Mouse (Mus musculus): ENCODE results near the gene AC140267.1.
A peak's percentile ranks its signal among the peaks of the same experiment; 100 is the strongest.

Gene AC140267.1

DNA sequence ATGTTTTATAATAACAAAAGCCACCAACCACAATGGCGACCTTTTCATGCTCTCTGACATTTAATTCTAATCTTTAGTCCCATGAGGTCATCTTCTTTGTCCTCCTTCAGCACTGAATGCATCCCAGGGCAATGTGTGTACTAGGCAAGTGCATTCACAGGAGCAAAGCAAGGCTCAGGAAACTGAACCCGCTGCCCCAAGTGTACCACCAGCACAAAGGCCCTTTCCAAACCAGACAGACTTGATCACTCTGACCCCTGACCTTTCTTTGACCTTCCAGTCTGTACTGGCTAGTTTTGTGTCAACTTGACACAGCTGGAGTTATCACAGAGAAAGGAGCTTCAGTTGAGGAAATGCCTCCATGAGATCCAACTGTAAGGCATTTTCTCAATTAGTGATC, 3.3 kb upstream of the AC140267.1 start:
- DNase-seq, result no peak

DNA sequence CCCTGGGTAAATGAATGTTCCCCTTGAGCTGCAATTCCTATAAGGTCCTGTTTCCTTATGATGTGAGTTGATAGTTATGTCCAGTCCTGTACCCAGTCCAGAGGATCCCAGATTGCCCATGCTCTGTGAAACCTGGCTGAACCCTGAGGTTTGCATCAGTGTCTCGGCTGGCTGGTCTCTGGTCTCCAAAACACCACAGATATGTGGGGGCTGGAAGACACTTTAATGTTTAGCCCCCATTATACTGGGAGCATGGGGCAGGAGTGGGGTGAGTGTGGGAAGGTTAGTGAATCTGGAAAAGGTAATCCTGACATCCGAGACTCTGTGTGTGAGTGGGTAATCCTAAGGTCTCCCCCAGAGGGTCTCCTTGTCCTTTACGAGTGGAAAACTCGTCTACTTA, 2.6 kb upstream of the AC140267.1 start:
- no peak for DNase-seq

GRCm38 (mm10) chr15:80233733-80234509, 1.7 kb upstream of the AC140267.1 start, which contains the start of gene Mief1:
Gene Mief1, plus strand, starts transcription at chr15:80234018.
- DNase-seq, result peak; percentile 96 to 98

DNA sequence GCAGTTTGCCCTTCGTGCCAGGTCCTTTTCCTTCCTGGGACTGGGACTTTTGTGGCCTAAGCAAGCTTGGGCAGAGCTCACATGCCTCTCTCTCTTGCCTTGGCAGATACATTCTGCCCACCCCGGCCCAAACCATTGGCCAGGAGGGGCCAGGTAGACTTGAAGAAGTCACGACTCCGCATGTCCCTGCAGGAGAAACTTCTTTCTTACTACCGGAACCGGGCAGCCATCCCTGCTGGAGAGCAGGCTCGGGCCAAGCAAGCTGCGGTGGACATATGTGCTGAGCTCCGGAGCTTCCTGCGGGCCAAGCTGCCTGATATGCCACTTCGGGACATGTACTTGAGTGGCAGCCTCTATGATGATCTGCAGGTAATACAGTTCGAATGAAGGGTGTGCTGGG, 12.5 kb downstream of the AC140267.1 start:
- DNase-seq, result peak; percentile 60 to 68

DNA sequence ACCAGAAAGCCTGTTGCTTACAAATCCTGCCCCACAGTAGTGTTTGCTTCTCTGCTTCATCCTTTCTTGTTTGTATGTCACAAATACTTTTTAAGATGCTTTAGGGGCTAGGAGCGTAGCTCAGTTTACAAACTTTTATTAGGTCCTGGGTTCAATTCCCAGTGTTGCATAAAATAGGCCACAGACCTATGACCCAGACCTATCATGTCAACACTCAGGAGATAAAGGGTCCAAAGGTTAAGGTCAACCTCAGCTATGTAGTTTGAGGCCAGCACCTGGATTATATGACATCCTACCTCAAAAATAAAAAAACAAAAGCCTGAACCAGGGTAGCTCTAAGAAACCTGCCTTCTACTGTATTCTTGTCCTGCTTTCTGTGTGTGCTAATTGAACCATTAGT, 13.0 kb downstream of the AC140267.1 start:
- DNase-seq, result no peak

DNA sequence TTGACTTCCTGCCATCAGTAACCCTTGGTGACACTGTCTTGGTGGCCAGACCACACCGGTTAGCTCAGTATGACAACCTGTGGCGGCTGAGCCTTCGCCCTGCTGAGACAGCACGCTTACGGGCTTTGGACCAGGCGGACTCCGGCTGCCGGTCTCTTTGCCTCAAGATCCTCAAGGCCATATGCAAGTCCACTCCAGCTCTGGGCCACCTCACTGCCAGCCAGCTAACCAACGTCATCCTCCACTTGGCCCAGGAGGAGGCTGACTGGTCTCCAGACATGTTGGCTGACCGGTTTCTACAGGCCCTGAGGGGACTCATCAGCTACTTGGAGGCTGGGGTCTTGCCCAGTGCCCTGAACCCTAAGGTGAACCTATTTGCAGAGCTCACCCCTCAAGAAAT, 14.0 kb downstream of the AC140267.1 start:
- no peak for DNase-seq

DNA sequence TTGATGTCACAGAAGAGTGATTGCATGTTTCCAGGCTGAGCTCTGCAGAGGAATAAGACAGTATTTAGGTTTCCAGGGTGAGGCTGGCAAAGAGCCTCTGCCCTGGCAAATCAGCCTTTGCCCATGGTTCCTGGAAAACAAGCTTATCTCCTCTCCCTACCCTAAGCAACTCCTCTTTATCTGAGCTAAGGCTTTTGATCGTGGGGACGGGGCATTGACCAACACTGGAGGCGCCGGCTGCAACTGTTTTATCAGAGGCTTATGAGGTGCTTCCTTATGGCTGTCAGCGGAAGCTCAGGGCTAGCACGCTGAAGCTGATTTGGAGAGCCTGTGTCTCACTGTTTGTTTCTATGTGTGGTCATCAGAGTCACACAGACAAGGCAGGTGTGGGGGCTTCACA, 15.0 kb downstream of the AC140267.1 start:
- DNase-seq, result no peak

DNA sequence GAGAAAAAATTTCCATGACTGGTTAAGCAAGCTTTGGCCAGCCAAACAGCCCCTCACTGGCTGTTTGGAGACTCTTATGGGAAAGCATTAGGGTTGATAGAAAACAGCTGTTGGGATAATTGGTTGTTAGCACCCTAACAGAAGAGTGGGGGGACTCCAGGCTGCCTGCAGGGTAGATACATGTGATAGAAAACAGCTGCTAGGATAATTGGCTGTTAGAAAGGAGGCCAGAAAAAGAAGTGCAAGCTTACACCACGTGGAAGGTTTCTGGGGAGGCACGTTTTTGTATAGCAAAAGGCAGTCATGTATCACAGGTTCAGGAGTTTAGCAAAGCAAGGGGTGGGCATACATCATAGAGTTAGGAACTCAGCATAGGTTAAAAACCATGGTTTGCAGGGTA, 17.9 kb downstream of the AC140267.1 start:
- no peak for DNase-seq

GRCm38 (mm10) chr15:80254207-80254606, 18.6 kb downstream of the AC140267.1 start:
- DNase-seq, result peak in 1 of 2 experiments; percentile 31

DNA sequence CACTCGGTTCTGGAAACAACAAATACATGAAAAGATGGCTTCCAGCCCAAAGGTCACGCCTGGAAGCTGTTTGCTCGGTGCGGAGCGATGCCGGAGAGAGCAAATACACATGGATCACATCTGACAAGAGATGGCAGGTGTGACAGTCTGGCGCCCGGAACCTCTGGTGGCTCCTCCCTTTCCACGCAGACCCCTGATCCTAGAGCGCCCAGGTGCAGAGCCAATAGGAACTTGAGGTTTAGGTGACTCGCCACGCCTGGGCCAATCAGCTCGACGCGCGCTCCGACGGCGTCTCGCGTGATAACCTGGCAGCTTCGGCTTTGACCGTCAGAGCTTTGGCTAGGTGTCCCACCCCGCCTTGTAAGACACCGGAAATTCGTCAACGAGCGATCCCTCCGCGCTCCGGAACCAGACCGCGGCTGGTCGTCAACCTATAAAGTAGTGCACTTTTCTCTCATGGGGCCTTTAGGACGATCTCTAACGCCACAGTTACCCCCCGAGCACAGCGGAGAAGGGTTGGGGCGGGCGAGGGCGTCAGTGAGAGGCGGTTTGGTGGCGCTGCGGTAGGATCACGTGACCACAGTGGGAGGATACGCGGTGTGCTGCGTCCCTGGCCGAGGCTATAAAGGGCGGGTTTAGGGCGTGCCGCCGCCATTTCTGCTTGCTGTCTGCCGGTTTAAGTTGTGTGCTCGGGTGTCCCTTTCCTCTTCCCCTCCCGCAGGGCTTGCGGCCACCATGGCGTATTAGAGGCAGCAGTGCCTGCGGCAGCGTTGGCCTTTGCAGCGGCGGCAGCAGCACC, 19.4 kb downstream of the AC140267.1 start, which contains the start of gene Atf4:
Atf4 (plus strand) TSS at position 338 of the 799 bp plus-strand sequence.
- DNase-seq, result peak; percentile 99

- DNase-seq, result peak; percentile 70 to 82
Measured at GRCm38 (mm10) chr15:80255646-80256121, 20.0 kb downstream of the AC140267.1 start.

- no peak for DNase-seq
Measured at GRCm38 (mm10) chr15:80256242-80256641, 20.6 kb downstream of the AC140267.1 start.

GRCm38 (mm10) chr15:80256656-80257601, 21.3 kb downstream of the AC140267.1 start:
- no peak for DNase-seq

DNA sequence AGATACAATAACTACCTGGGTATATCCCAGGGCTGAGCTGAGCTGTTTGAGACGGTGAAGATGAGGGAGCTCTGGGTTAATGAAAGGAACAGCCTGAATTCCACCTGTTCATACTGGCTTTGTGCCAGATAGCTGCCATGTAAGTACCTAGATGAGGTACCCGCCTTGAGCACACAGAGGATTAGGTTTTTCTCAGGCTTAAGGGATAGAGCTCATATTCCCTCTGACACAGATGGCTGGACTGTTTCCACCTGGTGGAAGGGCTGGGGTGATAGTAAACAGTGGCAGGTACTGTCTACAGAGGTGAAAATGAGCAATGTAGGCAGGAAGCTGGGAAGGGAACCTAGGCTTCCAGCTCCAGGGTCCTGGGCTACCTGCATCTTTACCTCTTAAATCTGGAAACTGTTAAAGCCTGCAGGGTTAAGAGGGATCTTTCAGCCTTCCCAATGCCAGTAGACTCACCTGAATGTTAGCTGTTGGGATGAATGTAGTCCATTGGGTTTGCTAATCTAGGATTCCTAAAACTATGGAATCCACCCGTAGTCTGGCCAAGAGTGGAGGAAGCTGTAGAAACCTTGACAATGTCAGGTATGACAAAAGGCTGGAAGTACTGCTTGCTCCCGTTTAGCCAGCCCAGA, 22.1 kb downstream of the AC140267.1 start:
- peak; percentile 36 to 52 for DNase-seq

DNA sequence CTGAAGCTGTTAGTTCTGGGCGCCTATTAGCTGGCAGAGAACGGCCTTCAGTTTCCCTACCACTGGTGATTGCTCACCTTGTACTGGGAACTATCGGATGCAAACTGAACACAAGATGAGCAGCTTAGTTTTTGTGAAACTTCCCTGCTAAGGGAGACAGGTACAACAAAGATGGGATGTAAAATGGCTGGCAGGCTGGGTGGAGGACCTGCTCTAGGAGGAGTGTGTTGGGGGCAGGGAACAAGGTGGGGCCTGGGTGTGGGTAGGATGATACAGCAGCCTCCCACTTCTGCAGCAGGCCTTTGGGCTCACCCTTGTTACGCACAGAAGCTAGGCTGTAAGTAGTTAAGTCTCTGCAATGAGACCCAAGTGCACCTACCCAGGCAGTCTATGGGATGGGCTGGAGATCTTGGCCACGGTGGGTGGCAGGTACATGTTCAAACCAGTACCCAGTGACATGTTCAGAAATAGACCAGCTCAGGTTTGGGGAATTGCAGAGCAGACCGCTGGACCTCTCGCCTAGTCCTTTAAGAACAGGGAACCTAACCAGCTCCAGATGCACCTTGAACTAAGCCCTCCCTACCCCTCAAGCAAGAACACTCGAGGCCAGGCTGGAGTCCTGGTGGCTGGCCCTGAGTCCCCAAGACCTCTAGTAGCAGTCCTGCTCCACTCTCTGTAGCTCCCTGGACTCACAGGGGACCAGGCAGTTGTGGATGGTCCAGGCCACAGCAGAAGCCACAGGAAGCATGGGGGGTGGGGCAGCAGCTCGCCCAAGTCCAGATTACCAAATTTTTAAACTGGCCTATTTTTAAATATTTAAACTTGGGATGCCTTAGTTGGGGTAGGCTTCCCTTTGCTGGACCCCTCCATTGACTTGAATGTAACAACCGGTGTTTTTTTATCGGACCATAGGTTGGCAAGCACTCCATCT, 22.9 kb downstream of the AC140267.1 start:
- DNase-seq, result no peak

DNA sequence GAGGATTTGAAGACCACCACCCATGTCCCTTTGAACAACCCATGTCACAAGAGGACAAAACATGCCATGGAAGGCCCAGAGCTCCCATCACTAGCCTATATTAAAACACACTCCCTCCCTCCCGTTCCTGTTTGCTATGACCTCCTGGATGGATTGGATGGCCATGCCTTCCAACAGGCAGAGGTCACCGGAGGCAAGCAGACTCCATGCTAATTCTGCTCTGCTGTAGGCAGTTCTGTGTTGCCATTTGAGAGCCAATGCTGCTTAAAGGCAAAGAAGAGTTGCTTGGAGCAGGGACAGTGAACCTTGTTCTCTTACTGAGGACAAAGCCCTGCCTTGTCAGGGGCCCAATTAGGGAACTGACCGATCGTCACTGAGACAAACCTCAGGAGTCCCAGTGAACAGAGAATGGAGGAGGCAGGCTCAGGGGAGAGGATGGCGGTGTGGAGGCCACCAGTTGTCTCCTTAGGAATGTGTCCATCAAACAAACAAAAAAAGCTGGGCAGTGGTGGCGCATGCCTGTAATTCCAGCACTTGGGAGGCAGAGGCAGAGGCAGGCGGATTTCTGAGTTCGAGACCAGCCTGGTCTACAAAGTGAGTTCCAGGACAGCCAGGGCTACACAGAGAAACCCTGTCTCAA, 23.9 kb downstream of the AC140267.1 start:
- no peak for DNase-seq

GRCm38 (mm10) chr15:80260677-80261076, 25.0 kb downstream of the AC140267.1 start:
- peak; percentile 90 to 93 for DNase-seq

GRCm38 (mm10) chr15:80261100-80261499, 25.5 kb downstream of the AC140267.1 start:
- no peak for DNase-seq

- peak; percentile 84 to 86 for DNase-seq
Measured at GRCm38 (mm10) chr15:80263610-80264575, 28.3 kb downstream of the AC140267.1 start, which contains the start of gene Rps19bp1. Gene Rps19bp1, minus strand, starts transcription at chr15:80264315.

Data from cerebellum, postnatal 36 days (tissue).